Mouse (Mus musculus) heart, postnatal 0 days (tissue): ENCODE results near the gene Dmkn.
"Not testable (repeated sequence)": the region's sequence is repeated elsewhere in the genome, so short reads cannot be mapped to it uniquely, and the experiment has no call there.

Experiments used
- CTCF ChIP-seq: IDR thresholded peaks from 2 replicates; pipeline ENCODE4 v1.5.1; 2016; ENCODE audit warnings: antibody characterized with exemption, control low read depth, low read depth
- EP300 ChIP-seq: IDR thresholded peaks from 2 replicates; pipeline ENCODE4 v1.6.1; 2016; ENCODE audit warnings: antibody characterized with exemption, low read depth

- not testable (repeated sequence) for TF ChIP-seq CTCF, EP300
Observed at GRCm38 (mm10) chr7:30828871-30829270, 65.3 kb downstream of the Dmkn start.
